Mouse (Mus musculus) megakaryocyte, embryonic 14.5 days (primary cell): ENCODE data around the gene Slco1a6.

ENCODE experiments used
- FLI1 ChIP-seq: IDR thresholded peaks from 2 replicates; pipeline ENCODE4 v1.6.1; 2012; ENCODE audit warnings: low read length, inconsistent platforms, mixed read lengths
- GATA1 ChIP-seq: IDR thresholded peaks from 3 replicates; pipeline ENCODE4 v1.6.1; 2012; ENCODE audit warnings: mixed read lengths, low read length, inconsistent platforms, borderline replicate concordance

DNA sequence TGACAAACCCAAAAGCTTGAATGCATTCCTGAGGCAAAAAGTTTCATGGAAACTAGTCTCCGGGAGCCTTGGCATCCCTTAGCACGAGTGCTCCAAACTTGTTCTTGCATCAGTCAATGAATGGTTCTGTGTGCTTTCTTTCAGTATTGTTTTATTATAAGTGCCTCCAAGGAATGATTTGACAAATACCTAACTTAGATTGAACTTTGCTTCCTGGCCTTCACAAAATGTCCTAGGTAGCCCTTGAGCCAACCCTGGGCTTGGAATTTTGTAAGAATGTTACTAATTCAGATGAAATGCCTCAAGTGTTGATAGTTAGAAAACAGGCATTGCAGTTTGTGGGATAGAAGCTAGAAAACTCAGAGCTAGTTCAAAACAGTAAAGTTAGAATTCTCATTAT, 162.6 kb downstream of the Slco1a6 start:
- TF ChIP-seq GATA1 (no peak), FLI1 (no peak)
